Mouse (Mus musculus) stomach, embryonic 15.5 days (tissue): ENCODE measurements around the gene BC049715. TPM values are rescaled to one million over a fixed set of nuclear protein-coding genes. Genes with fewer than 3 reads are reported as not detected.
A peak's percentile ranks its signal among the peaks of the same experiment; 100 is the strongest.

Source experiments
- ATAC-seq: fragments of 200-750 bp; cut with Nextera tagmentation; 2 replicates; pipeline ENCODE4 v1.8.0; 2017; ENCODE audit warnings: low read depth, moderate number of reproducible peaks, moderate TSS enrichment; ENCODE audit not compliant: insufficient read depth, low FRiP score
- H3K27ac ChIP-seq: fragments of 300-500 bp; sonication (generic); 2 replicates; pipeline ENCODE4 v1.5.1; 2015; ENCODE audit warnings: mild to moderate bottlenecking, inconsistent platforms
- H3K27me3 ChIP-seq: fragments of 300-500 bp; sonication (generic); replicated peaks from 2 replicates; pipeline ENCODE4 v1.6.1; 2015; ENCODE audit warnings: inconsistent platforms
- H3K36me3 ChIP-seq: fragments of 300-500 bp; sonication (generic); 2 replicates; pipeline ENCODE4 v1.6.1; 2015; ENCODE audit warnings: inconsistent platforms
- H3K4me1 ChIP-seq: fragments of 300-500 bp; sonication (generic); 2 replicates; pipeline ENCODE4 v1.6.1; 2015; ENCODE audit warnings: inconsistent platforms
- H3K4me2 ChIP-seq: fragments of 300-500 bp; sonication (generic); 2 replicates; pipeline ENCODE4 v1.6.1; 2015; ENCODE audit warnings: mild to moderate bottlenecking, inconsistent platforms
- H3K4me3 ChIP-seq: fragments of 300-500 bp; sonication (generic); replicated peaks from 2 replicates; pipeline ENCODE4 v1.5.1; 2015; ENCODE audit warnings: inconsistent platforms
- H3K9ac ChIP-seq: fragments of 300-500 bp; sonication (generic); 2 replicates; pipeline ENCODE4 v1.6.1; 2015; ENCODE audit warnings: inconsistent platforms
- H3K9me3 ChIP-seq: fragments of 300-500 bp; sonication (generic); 2 replicates; pipeline ENCODE4 v1.6.1; 2016; ENCODE audit warnings: inconsistent platforms
- WGBS: fragments of 180-500 bp; shearing (Covaris S2); methylation state at CpG from one replicate; pipeline ENCODE4 v1.1.7; 2015; 5-methylcytosine and 5-hydroxymethylcytosine counted together
- polyA plus RNA-seq: library from polyadenylated mRNA; unstranded; fragments of >200 nt; fragmentation: Nextera tagmentation; extraction: Ambion mirVana; gene quantifications from 2 replicates; pipeline ENCODE4 v1.2.1, GENCODE M21; 2015

Gene BC049715
- polyA plus RNA-seq, 1 experiment from 2014 or later: 1.2 TPM

- Histone ChIP-seq H3K27ac (peak overlapping the region; percentile 84), H3K4me3 (peak overlapping the region; percentile 76), H3K9me3 (no peaks in the 10 kb centered on the region), H3K4me2 (peak overlapping the region; percentile 81), H3K9ac (peak overlapping the region; percentile 61), H3K4me1 (peaks cover 15% of the 10 kb centered on the region; the same call in 1 of the 2 replicates), H3K27me3 (no peaks in the 10 kb centered on the region), H3K36me3 (peaks cover 23% of the 10 kb centered on the region)
- ATAC-seq: no peak
- WGBS: 17% methylated on average over 14 of the region's 14 CpGs
These were observed 18.3 kb upstream of the BC049715 start for GRCm38 (mm10) chr6:136809077-136809476.

- 65% methylated on average over 13 of the region's 13 CpGs for WGBS
- Histone ChIP-seq H3K4me2 (peak overlapping the region; percentile 81), H3K4me3 (peak overlapping the region; percentile 76), H3K9me3 (no peaks in the 10 kb centered on the region), H3K36me3 (peaks cover 29% of the 10 kb centered on the region), H3K27me3 (no peaks in the 10 kb centered on the region), H3K9ac (no peak overlapping the region; the same call in 1 of the 2 replicates), H3K27ac (no peak overlapping the region), H3K4me1 (peaks cover 15% of the 10 kb centered on the region; the same call in 1 of the 2 replicates)
- ATAC-seq: no peak
These were observed 17.8 kb upstream of the BC049715 start for GRCm38 (mm10) chr6:136809673-136810072.

GRCm38 (mm10) chr6:136811196-136811595 lies 16.2 kb upstream of the BC049715 start:
- 81% methylated on average over 10 of the region's 10 CpGs for WGBS
- Histone ChIP-seq H3K27ac (peak overlapping the region; percentile 45; the same call in 1 of the 2 replicates), H3K4me3 (no peak overlapping the region), H3K9ac (no peak overlapping the region), H3K9me3 (no peaks in the 10 kb centered on the region), H3K4me1 (0 out of 2 replicates have a peak, but pooled peaks cover 11% of the 10 kb centered on the region), H3K36me3 (peaks cover 41% of the 10 kb centered on the region), H3K27me3 (no peaks in the 10 kb centered on the region), H3K4me2 (no peak overlapping the region)
- ATAC-seq: no peak

GRCm38 (mm10) chr6:136813117-136813516 lies 14.3 kb upstream of the BC049715 start:
- no peak overlapping the region for H3K9ac ChIP-seq
- no peak overlapping the region for H3K4me3 ChIP-seq
- H3K27ac ChIP-seq: peak overlapping the region; percentile 8; the same call in 1 of the 2 replicates
- H3K9me3 ChIP-seq: no peaks in the 10 kb centered on the region
- WGBS: 35% methylated on average over 4 of the region's 4 CpGs
- no peak for ATAC-seq
- peaks cover 59% of the 10 kb centered on the region for H3K36me3 ChIP-seq
- H3K4me2 ChIP-seq: no peak overlapping the region
- 0 out of 2 replicates have a peak, but pooled peaks cover 7% of the 10 kb centered on the region for H3K4me1 ChIP-seq
- no peaks in the 10 kb centered on the region for H3K27me3 ChIP-seq

- no peak for ATAC-seq
- H3K9ac ChIP-seq: no peak overlapping the region
- no peak overlapping the region for H3K4me2 ChIP-seq
- H3K4me3 ChIP-seq: no peak overlapping the region
- no peaks in the 10 kb centered on the region for H3K9me3 ChIP-seq
- H3K27ac ChIP-seq: no peak overlapping the region
- no peaks in the 10 kb centered on the region for H3K27me3 ChIP-seq
- WGBS: 92% methylated on average over 7 of the region's 7 CpGs
- peaks cover 74% of the 10 kb centered on the region for H3K36me3 ChIP-seq
- H3K4me1 ChIP-seq: no peaks in the 10 kb centered on the region
These were observed 12.0 kb upstream of the BC049715 start for GRCm38 (mm10) chr6:136815381-136815780.

- peaks cover 84% of the 10 kb centered on the region for H3K36me3 ChIP-seq
- no peak overlapping the region for H3K27ac ChIP-seq
- no peaks in the 10 kb centered on the region for H3K27me3 ChIP-seq
- H3K4me2 ChIP-seq: no peak overlapping the region
- H3K9me3 ChIP-seq: no peaks in the 10 kb centered on the region
- ATAC-seq: no peak
- H3K4me3 ChIP-seq: no peak overlapping the region
- WGBS: 93% methylated on average over 21 of the region's 21 CpGs
- H3K9ac ChIP-seq: no peak overlapping the region
- H3K4me1 ChIP-seq: no peaks in the 10 kb centered on the region
These were observed 10.6 kb upstream of the BC049715 start for GRCm38 (mm10) chr6:136816826-136817225.

- H3K4me1 ChIP-seq: no peaks in the 10 kb centered on the region
- H3K4me3 ChIP-seq: no peak overlapping the region
- no peak overlapping the region for H3K9ac ChIP-seq
- no peak overlapping the region for H3K27ac ChIP-seq
- no peaks in the 10 kb centered on the region for H3K9me3 ChIP-seq
- WGBS: 95% methylated on average over 3 of the region's 3 CpGs
- no peaks in the 10 kb centered on the region for H3K27me3 ChIP-seq
- H3K4me2 ChIP-seq: no peak overlapping the region
- ATAC-seq: no peak
- peaks cover 85% of the 10 kb centered on the region for H3K36me3 ChIP-seq
These were observed 9.9 kb upstream of the BC049715 start for GRCm38 (mm10) chr6:136817549-136817948.

GRCm38 (mm10) chr6:136820381-136820780 lies 7.0 kb upstream of the BC049715 start:
- Histone ChIP-seq H3K9ac (no peak overlapping the region), H3K36me3 (peaks cover 82% of the 10 kb centered on the region), H3K9me3 (no peaks in the 10 kb centered on the region), H3K27me3 (no peaks in the 10 kb centered on the region), H3K4me3 (no peak overlapping the region), H3K27ac (no peak overlapping the region), H3K4me1 (no peaks in the 10 kb centered on the region), H3K4me2 (no peak overlapping the region)
- 96% methylated on average over 21 of the region's 21 CpGs for WGBS
- ATAC-seq: no peak

- Histone ChIP-seq H3K4me3 (no peak overlapping the region), H3K9me3 (no peaks in the 10 kb centered on the region), H3K9ac (no peak overlapping the region), H3K36me3 (peaks cover 77% of the 10 kb centered on the region), H3K27me3 (no peaks in the 10 kb centered on the region), H3K27ac (no peak overlapping the region), H3K4me2 (no peak overlapping the region), H3K4me1 (no peaks in the 10 kb centered on the region)
- ATAC-seq: no peak
- WGBS: 92% methylated on average over 18 of the region's 18 CpGs
These were observed 6.3 kb upstream of the BC049715 start for GRCm38 (mm10) chr6:136821086-136821485.

- no peak overlapping the region for H3K9ac ChIP-seq
- WGBS: 91% methylated on average over 8 of the region's 8 CpGs
- no peak overlapping the region for H3K4me2 ChIP-seq
- peaks cover 43% of the 10 kb centered on the region for H3K36me3 ChIP-seq
- ATAC-seq: no peak
- no peaks in the 10 kb centered on the region for H3K4me1 ChIP-seq
- no peaks in the 10 kb centered on the region for H3K27me3 ChIP-seq
- no peaks in the 10 kb centered on the region for H3K9me3 ChIP-seq
- H3K4me3 ChIP-seq: no peak overlapping the region
- no peak overlapping the region for H3K27ac ChIP-seq
These were observed 2.4 kb upstream of the BC049715 start for GRCm38 (mm10) chr6:136824987-136825386.

- Histone ChIP-seq H3K9ac (peak overlapping the region; percentile 99), H3K4me1 (no peaks in the 10 kb centered on the region), H3K4me3 (peak overlapping the region; percentile 97), H3K27me3 (no peaks in the 10 kb centered on the region), H3K4me2 (peak overlapping the region; percentile 64), H3K9me3 (no peaks in the 10 kb centered on the region), H3K27ac (no peak overlapping the region), H3K36me3 (peaks cover 22% of the 10 kb centered on the region)
- WGBS: 15% methylated on average over 7 of the region's 7 CpGs
- ATAC-seq: no peak
These were observed 310 bp upstream of the BC049715 start for GRCm38 (mm10) chr6:136827116-136827515.

- H3K27ac ChIP-seq: peak within 1 kb of the TSS; percentile 75
- peak; percentile 100 for ATAC-seq
- H3K4me2 ChIP-seq: peak within 1 kb of the TSS; percentile 64
- peak within 1 kb of the TSS; percentile 99 for H3K9ac ChIP-seq
- no peaks in the 10 kb centered on the region for H3K4me1 ChIP-seq
- WGBS: under 1% methylated on average over 45 of the region's 45 CpGs
- no peaks in the 10 kb centered on the region for H3K9me3 ChIP-seq
- peaks cover 14% of the 10 kb centered on the region for H3K36me3 ChIP-seq
- H3K27me3 ChIP-seq: no peaks in the 10 kb centered on the region
- peak within 1 kb of the TSS; percentile 97 for H3K4me3 ChIP-seq
These were observed 595 bp downstream of the BC049715 start, which contains the start of gene Wbp11 for GRCm38 (mm10) chr6:136827881-136828561. TSS of gene Wbp11 (minus strand) at chr6:136828233.
